Mouse (Mus musculus) left cerebral cortex, adult 2 months (tissue): ENCODE results near the gene Tuba4a. TPM values are rescaled to one million over a fixed set of nuclear protein-coding genes. Genes with fewer than 3 reads are reported as not detected.

ENCODE experiments used
- DNase-seq, 2 experiments: peaks; one replicate each; pipeline ENCODE4 v3.0.0; 2021 to 2022; ENCODE audit warnings: low spot score in 2 of 2, mixed read lengths in 1 of 2; ENCODE audit errors: extremely low spot score in 1 of 2
- H3K27ac ChIP-seq: fragments of 200-600 bp; 2 replicates; pipeline ENCODE4 v1.8.1; 2022
- H3K4me3 ChIP-seq: fragments of 200-600 bp; 2 replicates; pipeline ENCODE4 v1.8.1; 2022
- CTCF ChIP-seq: fragments of 200-600 bp; IDR thresholded peaks from 2 replicates; pipeline ENCODE4 v1.8.1; 2022; ENCODE audit warnings: antibody characterized with exemption, mild to moderate bottlenecking, moderate library complexity
- intact Hi-C: fragments of 180-260 bp; cut with DNase I; formaldehyde crosslinking; loops from one replicate; pipeline ENCODE4 v1.15.1; 2025
- total RNA-seq, 2 experiments: library from RNA; stranded (reverse); gene quantifications; 2 replicates each; pipeline ENCODE4 v1.2.3; 2021

Tuba4a gene
- total RNA-seq, 2 experiments from 2014 or later = 594 to 616 TPM

DNA sequence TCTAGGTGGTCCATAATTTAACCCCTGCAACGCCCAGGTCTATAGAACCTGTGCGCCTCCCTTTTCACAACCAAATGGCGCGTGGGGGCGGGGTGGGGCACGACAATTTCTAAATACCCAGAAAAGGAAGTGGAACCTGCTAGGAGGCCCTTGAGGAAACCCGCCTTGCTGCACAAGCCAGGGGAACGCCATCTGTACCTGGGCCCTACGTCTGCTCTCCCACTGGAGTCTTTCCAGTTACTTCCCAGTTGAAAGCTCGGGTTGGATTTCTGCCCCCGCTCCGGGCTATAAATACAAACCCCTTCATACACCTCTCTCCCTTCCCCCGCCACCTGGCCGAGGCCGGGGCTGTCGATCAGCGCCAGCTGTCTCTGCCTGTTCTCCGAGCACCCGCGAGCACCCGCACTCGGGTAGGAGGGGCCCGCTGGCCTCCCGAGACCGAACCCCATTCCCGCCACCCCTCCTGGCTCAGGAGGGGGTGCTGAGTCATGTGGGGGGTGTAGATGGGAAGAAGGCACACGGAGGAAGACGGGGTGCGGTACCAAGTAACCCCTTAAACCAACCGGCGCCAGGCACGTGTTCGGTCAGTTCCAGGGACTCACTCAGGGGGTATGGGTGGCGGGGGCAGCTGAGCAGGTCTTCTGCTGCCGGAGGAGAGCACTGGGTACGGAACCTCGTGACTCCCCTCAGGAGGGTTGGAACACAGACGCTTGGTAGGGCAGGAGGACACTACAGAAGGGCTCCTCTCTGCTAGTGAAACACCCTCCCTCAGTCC is 1.3 kb downstream of the Tuba4a start:
- intact Hi-C loops = loop anchor here (1.0 to 5.0 kb wide), 4 partner anchors 18 to 44 kb away; partner anchors contain the start of genes Abcb6 and Dnajb2

DNA sequence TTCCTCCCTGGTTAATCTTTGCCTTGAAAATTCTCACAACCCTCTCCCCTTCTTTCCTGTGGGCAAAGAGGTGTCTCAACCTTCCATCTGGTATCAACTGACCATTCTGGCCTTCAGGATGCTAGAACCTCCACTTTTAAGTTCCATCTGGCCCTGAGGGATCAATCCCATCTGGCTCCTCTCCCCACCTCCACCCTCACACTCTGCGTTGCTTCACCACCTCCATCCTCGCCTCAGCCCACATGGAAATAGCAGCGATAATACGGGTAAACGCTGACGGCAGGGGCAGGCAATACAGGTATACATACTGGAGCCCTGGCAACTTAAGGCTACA is 1.8 kb downstream of the Tuba4a start:
- peak overlapping the region; percentile 92 for H3K27ac ChIP-seq
- no peak for DNase-seq
- intact Hi-C loops = loop anchor here (2.0 to 5.0 kb wide), 3 partner anchors 34 to 45 kb away; partner anchors contain the start of gene Abcb6
- no peak for TF ChIP-seq CTCF
- peak overlapping the region; percentile 79 for H3K4me3 ChIP-seq

More for the DNA sequence above, 1.3 kb downstream of the Tuba4a start:
- peak overlapping the region; percentile 92 for H3K27ac ChIP-seq
- H3K4me3 ChIP-seq = peak overlapping the region; percentile 79
- DNase-seq = peak; percentile 71
- no peak for TF ChIP-seq CTCF

DNA sequence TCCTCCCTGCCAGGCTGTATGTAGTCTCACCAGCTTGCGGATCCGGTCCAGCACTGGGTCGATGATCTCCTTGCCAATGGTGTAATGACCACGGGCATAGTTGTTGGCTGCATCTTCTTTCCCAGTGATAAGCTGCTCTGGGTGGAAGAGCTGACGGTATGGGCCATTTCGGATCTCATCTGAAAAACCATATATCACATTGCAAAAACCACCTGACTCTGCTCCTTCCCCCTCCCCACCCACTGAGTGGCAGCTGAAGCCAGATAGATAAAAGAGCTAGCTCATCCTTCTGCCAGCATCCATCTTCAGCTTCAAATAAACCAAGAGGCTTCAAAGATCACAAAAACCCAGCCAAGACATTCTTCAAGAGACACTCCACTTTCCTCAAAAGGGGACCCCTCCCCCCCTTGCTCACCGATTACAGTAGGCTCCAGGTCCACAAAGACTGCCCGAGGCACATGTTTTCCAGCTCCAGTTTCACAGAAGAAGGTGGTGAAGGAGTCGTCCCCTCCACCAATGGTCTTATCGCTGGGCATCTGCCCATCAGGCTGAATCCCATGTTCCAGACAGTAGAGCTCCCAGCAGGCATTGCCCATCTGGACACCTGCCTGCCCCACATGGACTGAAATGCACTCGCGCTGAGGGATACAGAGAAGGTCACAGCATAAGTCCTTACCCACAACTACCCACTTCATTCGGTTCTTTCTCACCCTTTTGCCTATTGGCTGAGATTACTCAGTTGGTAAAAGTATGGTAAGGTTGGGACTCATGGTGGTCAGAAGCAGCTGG is 2.7 kb downstream of the Tuba4a start:
- Histone ChIP-seq H3K4me3 (peak overlapping the region; percentile 79), H3K27ac (peak overlapping the region; percentile 92)
- TF ChIP-seq CTCF = no peak
- intact Hi-C loops = loop anchor here (5.0 kb wide), 2 partner anchors 35 kb away; partner anchors contain the start of gene Abcb6
- no peak for DNase-seq

DNA sequence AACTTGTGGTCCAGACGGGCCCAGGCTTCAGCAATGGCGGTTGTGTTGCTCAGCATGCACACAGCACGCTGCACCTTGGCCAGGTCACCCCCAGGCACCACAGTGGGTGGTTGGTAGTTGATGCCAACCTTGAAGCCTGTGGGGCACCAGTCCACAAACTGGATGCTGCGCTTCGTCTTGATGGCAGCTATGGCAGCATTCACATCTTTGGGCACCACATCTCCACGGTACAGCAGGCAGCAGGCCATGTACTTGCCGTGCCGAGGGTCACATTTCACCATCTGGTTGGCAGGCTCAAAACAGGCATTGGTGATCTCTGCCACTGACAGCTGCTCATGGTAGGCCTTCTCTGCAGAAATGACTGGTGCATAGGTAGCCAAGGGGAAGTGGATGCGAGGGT is 3.9 kb downstream of the Tuba4a start:
- DNase-seq = no peak
- TF ChIP-seq CTCF = no peak
- intact Hi-C loops = loop anchor here (5.0 kb wide), 2 partner anchors 33 to 37 kb away; partner anchors contain the start of gene Abcb6
- H3K27ac ChIP-seq = peak overlapping the region; percentile 29; the same call in 1 of the 2 replicates
- H3K4me3 ChIP-seq = peak overlapping the region; percentile 9; the same call in 1 of the 2 replicates

DNA sequence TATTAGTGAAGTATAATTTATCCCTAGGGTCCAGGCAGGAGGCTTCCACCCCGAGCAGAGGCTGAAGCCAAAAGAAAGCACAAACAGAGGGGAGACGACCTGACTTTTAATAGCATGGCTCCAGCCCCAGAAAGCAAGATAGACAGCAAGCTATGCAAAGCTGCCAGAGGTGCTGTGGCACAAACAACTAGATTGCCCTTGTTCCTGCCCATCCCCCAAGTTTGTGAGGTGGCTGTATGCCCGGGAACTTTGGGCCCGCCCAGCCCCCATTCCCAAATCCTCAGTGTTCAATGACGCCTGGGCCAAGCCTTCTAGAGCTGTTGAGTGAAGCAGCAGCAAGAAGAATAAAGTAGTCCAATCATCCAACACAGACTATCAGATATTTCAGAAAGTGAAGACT is 4.8 kb downstream of the Tuba4a start:
- peak overlapping the region; percentile 29; the same call in 1 of the 2 replicates for H3K27ac ChIP-seq
- intact Hi-C loops = loop anchor here (5.0 kb wide), 2 partner anchors 33 to 37 kb away; partner anchors contain the start of gene Abcb6
- DNase-seq = peak; percentile 56 to 68
- H3K4me3 ChIP-seq = no peak overlapping the region
- TF ChIP-seq CTCF = no peak

DNA sequence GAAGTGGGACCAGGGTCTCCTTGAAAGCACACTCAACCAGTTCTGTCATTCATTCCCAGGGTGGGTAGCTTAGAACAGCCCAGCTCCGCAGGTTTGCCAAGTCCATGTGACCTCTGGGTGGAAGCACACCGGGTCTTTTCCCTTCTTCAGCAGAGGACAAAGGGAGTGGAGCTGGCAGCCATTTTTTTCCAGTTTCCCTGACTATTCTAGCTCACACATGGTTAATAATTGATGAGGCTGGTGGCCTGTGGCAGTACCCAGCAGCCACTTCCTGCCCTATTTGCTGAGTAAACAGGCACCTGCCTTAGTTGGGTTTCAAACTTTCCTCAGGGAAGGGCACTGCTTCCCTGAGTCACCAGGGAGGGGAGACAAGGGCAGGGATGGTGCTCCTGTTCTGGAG is 5.2 kb downstream of the Tuba4a start:
- DNase-seq = no peak
- intact Hi-C loops = no loop called here
- Histone ChIP-seq H3K27ac (peak overlapping the region; percentile 53), H3K4me3 (no peak overlapping the region)
- TF ChIP-seq CTCF = no peak

DNA sequence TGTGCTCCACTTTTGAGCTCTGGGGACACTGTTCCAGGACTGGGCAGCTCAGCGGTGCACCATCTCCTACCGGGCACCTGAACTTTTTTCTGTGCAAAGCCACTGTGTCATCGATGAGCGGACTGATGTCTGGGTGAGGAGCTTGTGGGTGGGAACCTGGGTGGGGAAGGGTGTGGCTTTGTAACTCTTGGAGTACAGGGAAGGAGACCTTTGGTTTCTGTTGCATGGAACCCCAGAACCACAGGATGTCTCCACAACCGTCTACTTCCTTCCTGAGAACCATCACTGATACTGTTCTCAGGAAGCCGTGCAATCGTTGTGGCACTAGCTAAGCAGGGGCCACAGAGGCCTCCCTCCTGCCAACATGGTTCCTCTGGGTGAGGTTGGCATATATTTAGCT is 6.6 kb downstream of the Tuba4a start:
- Histone ChIP-seq H3K4me3 (no peak overlapping the region), H3K27ac (no peak overlapping the region)
- TF ChIP-seq CTCF = no peak
- DNase-seq = no peak
- intact Hi-C loops = no loop called here

DNA sequence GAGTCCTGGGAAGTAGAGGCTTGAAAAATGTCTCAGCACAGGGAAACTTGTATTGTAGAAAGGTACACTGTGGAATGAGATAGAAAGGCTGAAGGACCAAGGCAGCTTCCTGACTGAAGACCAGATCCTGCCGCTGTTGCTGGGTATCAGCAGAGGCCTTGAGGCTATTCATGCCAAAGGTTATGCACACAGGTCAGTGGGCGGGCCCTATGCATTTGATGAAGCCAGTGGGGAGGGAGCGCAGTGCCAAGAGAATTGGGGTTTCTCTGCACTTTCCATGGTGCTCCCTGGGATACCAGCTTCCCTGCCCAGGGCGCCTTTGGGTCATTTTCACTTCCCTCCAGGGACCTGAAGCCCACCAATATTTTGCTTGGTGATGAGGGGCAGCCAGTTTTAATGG is 7.1 kb downstream of the Tuba4a start:
- Histone ChIP-seq H3K4me3 (no peak overlapping the region), H3K27ac (no peak overlapping the region)
- no peak for TF ChIP-seq CTCF
- no peak for DNase-seq
- intact Hi-C loops = no loop called here

DNA sequence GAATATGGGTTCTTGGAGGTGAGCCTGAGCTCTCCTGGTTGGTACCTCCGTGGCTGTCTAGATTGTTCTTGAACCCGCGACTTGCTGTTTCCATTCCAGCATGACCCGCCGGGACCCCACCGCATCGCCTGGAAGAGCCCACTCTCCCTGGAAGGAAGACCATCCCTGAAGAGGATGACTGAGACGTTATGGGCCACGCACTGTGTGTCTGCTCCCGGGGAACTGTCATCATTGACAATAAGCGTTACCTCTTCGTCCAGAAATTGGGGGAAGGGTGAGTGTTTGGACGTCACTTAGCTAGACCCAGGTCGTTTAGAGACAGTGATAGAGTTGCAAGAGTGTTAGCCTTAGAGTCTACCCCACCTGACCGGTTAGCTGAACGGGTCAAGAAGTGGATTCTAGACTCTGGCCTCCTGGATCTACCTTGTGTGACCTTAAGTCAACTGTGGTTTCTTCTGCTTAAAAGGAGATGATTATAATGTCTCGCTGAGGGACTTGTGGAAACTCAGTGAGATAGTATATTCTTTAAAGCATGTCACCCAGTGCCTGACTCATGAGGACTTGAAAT is 8.4 kb downstream of the Tuba4a start:
- H3K27ac ChIP-seq = peak overlapping the region; percentile 88
- intact Hi-C loops = no loop called here
- TF ChIP-seq CTCF = no peak
- no peak for DNase-seq
- peak overlapping the region; percentile 95 for H3K4me3 ChIP-seq

DNA sequence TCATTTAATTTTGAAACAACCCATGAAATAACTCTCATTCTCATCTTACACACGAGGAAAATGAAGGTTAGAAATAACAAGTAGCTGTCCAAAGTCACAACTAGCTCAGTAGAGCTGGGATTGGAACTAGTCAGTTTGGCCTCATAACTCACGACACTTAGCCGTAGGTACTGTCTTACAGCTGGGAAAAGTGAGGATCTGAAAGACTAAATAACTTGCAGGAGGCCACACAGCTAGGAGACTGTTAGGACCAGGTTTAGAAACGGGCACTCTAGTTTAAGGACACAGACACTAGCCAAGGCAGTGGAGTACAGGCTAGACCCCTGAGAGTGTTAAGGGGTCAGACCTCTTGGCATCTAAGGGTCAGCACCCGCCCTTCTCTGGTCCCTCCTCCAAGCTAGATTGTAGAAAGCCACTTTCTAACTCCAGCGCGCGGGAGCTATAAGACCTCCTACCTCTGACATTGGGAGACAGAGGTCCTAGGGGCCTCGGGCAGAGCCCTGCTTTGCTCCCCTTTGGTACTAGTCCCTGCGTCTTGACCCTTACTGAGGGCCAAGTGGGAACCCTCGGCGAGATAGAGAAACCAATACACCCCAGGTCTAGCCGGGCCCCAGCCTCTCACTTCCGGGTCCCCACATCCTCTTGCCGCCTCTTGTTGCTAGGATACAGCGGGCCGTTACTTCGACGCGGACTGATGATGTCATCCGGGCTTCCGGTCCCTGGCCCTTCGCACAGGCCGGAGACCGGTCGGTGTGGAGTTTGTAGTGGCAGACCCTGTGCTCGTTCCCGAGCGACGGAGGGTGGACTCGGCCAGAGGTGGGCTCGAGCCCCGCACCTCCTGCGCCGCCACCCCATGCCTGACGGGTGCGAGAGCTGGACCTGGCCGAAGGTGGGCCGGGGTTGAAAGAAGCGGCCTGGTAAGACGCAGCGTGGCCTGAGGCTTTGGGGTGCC is 9.3 kb downstream of the Tuba4a start, which contains the start of the genes Glb1l and Stk16:
Glb1l (minus strand) TSS at position 678 of the 952 bp plus-strand sequence.
Stk16 (plus strand) TSS at position 703 of the 952 bp plus-strand sequence.
- H3K27ac ChIP-seq = peak within 1 kb of the TSS; percentile 88
- intact Hi-C loops = no loop called here
- TF ChIP-seq CTCF = no peak
- peak within 1 kb of the TSS; percentile 95 for H3K4me3 ChIP-seq
- DNase-seq = peak; percentile 95 to 96
